Mouse (Mus musculus) C2C12 (cell line): ENCODE results near the gene Sort1.

Experiments
- CEBPB ChIP-seq: IDR thresholded peaks from one replicate; pipeline ENCODE4 v1.6.1; 2011; ENCODE audit warnings: low read depth, mild to moderate bottlenecking, control low read depth, moderate library complexity
- CTCF ChIP-seq: IDR thresholded peaks from one replicate; pipeline ENCODE4 v1.5.1; 2011; ENCODE audit not compliant: control insufficient read depth, insufficient read depth, insufficient read length
- MAX ChIP-seq: IDR thresholded peaks from one replicate; pipeline ENCODE4 v1.6.1; 2011; ENCODE audit warnings: mild to moderate bottlenecking, control low read depth
- MYOD1 ChIP-seq: IDR thresholded peaks from one replicate; pipeline ENCODE4 v1.6.1; 2011; ENCODE audit warnings: low read depth; ENCODE audit not compliant: control insufficient read depth, insufficient read length
- MYOG ChIP-seq: IDR thresholded peaks from one replicate; pipeline ENCODE4 v1.6.1; 2011; ENCODE audit not compliant: control insufficient read depth, insufficient read length; ENCODE audit errors: extremely low read depth
- USF1 ChIP-seq: IDR thresholded peaks from one replicate; pipeline ENCODE4 v1.6.1; 2011; ENCODE audit warnings: low read depth, mild to moderate bottlenecking, control low read depth, moderate library complexity

DNA sequence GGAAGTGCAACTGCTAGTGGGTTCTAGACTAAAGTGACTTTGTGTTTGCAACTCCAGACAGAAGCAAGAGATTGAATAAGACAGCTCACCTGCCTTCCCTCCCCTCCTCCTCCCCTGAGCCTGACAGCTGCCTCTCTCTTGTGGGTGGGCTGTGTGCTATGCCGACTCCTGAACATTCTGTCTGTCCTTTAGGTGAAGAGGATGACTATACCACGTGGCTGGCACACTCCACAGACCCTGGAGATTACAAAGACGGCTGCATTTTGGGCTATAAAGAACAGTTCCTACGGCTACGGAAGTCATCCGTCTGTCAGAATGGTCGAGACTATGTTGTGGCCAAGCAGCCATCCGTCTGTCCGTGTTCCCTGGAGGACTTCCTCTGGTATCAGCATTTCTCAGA, 64.5 kb downstream of the Sort1 start:
- no peak for TF ChIP-seq CTCF
- no peak for TF ChIP-seq CEBPB
- no peak for TF ChIP-seq MAX
- TF ChIP-seq MYOG: no peak
- no peak for TF ChIP-seq MYOD1
- TF ChIP-seq USF1: no peak
